Mouse (Mus musculus): ENCODE measurements around the gene Pakap. TPM values are rescaled to one million over a fixed set of nuclear protein-coding genes. Genes with fewer than 3 reads are reported as not detected.

Gene Pakap
- polyA plus RNA-seq, 1 experiment from 2014 or later, result 25.7 TPM

GRCm38 (mm10) chr4:57866990-57867389 is 299.0 kb downstream of the Pakap start:
- ATAC-seq (ENCODE audit: insufficient read depth, low FRiP score), result no peak
- 62% methylated on average over 9 of the region's 9 CpGs for WGBS

GRCm38 (mm10) chr4:57867454-57867853 is 299.5 kb downstream of the Pakap start:
- H3K4me3 ChIP-seq (replicated peaks; ENCODE audit: low read length), result no peak overlapping the region
- no peak overlapping the region for H3K27ac ChIP-seq (ENCODE audit: low read length)
- no peak for ATAC-seq (ENCODE audit: insufficient read depth, low FRiP score)
- H3K9ac ChIP-seq (ENCODE audit: low read length), result no peak overlapping the region
- no peaks in the 10 kb centered on the region for H3K36me3 ChIP-seq (ENCODE audit: control insufficient read depth, insufficient read depth, low read length)
- H3K9me3 ChIP-seq (replicated peaks; ENCODE audit: control insufficient read depth, low read length), result no peaks in the 10 kb centered on the region
- H3K27me3 ChIP-seq (ENCODE audit: control insufficient read depth, insufficient read depth, low read length), result no peaks in the 10 kb centered on the region
- H3K4me1 ChIP-seq (ENCODE audit: control insufficient read depth, insufficient read depth, low read length), result no peaks in the 10 kb centered on the region; the same call in 1 of the 2 replicates
- no peak overlapping the region for H3K4me2 ChIP-seq (ENCODE audit: low read depth, low read length)
- WGBS, result 51% methylated on average over 10 of the region's 10 CpGs

More at GRCm38 (mm10) chr4:57866990-57867389, 299.0 kb downstream of the Pakap start:
- no peaks in the 10 kb centered on the region for H3K9me3 ChIP-seq (replicated peaks; ENCODE audit: control insufficient read depth, low read length)
- no peak overlapping the region for H3K4me3 ChIP-seq (replicated peaks; ENCODE audit: low read length)
- H3K9ac ChIP-seq (ENCODE audit: low read length), result no peak overlapping the region
- no peaks in the 10 kb centered on the region for H3K27me3 ChIP-seq (ENCODE audit: control insufficient read depth, insufficient read depth, low read length)
- H3K36me3 ChIP-seq (ENCODE audit: control insufficient read depth, insufficient read depth, low read length), result no peaks in the 10 kb centered on the region
- no peak overlapping the region for H3K27ac ChIP-seq (ENCODE audit: low read length)
- H3K4me1 ChIP-seq (ENCODE audit: control insufficient read depth, insufficient read depth, low read length), result peaks cover 3% of the 10 kb centered on the region
- no peak overlapping the region for H3K4me2 ChIP-seq (ENCODE audit: low read depth, low read length)

GRCm38 (mm10) chr4:57879137-57879536 is 311.2 kb downstream of the Pakap start:
- 93% methylated on average over 5 of the region's 5 CpGs for WGBS
- no peaks in the 10 kb centered on the region for H3K27me3 ChIP-seq (ENCODE audit: control insufficient read depth, insufficient read depth, low read length)

GRCm38 (mm10) chr4:57879804-57880357 is 311.9 kb downstream of the Pakap start:
- WGBS, result 16% methylated on average over 6 of the region's 6 CpGs
- Histone ChIP-seq H3K4me3 (replicated peaks; ENCODE audit: low read length) (no peak overlapping the region), H3K4me2 (ENCODE audit: low read depth, low read length) (no peak overlapping the region), H3K36me3 (ENCODE audit: control insufficient read depth, insufficient read depth, low read length) (no peaks in the 10 kb centered on the region), H3K9me3 (replicated peaks; ENCODE audit: control insufficient read depth, low read length) (no peaks in the 10 kb centered on the region), H3K4me1 (ENCODE audit: control insufficient read depth, insufficient read depth, low read length) (peaks cover 7% of the 10 kb centered on the region; the same call in 1 of the 2 replicates), H3K9ac (ENCODE audit: low read length) (no peak overlapping the region), H3K27ac (ENCODE audit: low read length) (no peak overlapping the region), H3K27me3 (ENCODE audit: control insufficient read depth, insufficient read depth, low read length) (no peaks in the 10 kb centered on the region)
- peak; percentile 40 for ATAC-seq (ENCODE audit: insufficient read depth, low FRiP score)

More at GRCm38 (mm10) chr4:57879137-57879536, 311.2 kb downstream of the Pakap start:
- Histone ChIP-seq H3K9me3 (replicated peaks; ENCODE audit: control insufficient read depth, low read length) (no peaks in the 10 kb centered on the region), H3K4me1 (ENCODE audit: control insufficient read depth, insufficient read depth, low read length) (0 out of 2 replicates have a peak, but pooled peaks cover 7% of the 10 kb centered on the region), H3K4me3 (replicated peaks; ENCODE audit: low read length) (no peak overlapping the region), H3K27ac (ENCODE audit: low read length) (no peak overlapping the region), H3K4me2 (ENCODE audit: low read depth, low read length) (no peak overlapping the region), H3K36me3 (ENCODE audit: control insufficient read depth, insufficient read depth, low read length) (no peaks in the 10 kb centered on the region), H3K9ac (ENCODE audit: low read length) (no peak overlapping the region)
- ATAC-seq (ENCODE audit: insufficient read depth, low FRiP score), result no peak

DNA sequence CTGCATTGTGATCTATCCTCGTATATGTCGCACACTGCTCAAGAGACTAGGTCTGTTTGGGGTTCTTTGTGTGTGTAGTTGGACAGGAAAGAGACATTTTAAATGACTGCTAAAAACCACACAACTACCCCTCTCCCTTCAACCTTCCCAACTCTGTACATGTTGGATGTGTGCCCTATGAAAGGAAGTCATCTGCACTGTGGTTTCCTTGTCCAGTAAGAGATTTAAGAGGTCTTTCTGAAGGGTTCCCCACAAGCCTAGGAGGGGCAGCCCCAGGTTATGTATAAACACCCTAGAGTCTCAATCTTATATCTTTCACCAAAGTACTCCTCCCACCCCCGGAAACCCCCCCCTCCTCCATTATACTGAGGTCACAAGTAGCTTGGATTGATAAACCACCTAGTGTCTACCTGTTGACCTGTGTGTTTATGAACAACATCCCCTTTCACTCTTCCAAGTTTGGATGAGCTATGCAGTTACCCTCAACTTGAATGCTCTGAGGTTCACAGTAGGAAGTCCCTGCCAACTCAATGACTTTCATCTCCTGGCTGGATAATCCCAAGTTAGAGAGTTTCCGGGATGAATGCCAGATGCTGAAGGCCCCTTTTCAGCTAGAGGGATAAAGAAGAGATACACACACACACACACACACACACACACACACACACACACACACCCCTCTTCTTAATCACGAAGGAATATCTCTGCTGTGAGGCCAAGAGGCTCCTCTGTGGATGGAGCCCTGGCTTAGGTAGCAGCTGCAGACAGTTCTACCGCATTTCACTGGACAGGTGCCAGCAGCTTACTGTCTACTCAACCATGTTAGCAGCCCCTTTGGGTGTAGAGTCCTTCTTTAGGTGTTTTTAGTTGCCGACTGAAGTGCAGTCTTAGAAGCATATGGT is 315.8 kb downstream of the Pakap start:
- Histone ChIP-seq H3K9ac (ENCODE audit: low read length) (no peak overlapping the region), H3K4me2 (ENCODE audit: low read depth, low read length) (no peak overlapping the region), H3K27me3 (ENCODE audit: control insufficient read depth, insufficient read depth, low read length) (no peaks in the 10 kb centered on the region), H3K9me3 (replicated peaks; ENCODE audit: control insufficient read depth, low read length) (no peaks in the 10 kb centered on the region), H3K4me1 (ENCODE audit: control insufficient read depth, insufficient read depth, low read length) (peaks cover 17% of the 10 kb centered on the region), H3K36me3 (ENCODE audit: control insufficient read depth, insufficient read depth, low read length) (no peaks in the 10 kb centered on the region), H3K4me3 (replicated peaks; ENCODE audit: low read length) (no peak overlapping the region), H3K27ac (ENCODE audit: low read length) (no peak overlapping the region)
- WGBS, result 62% methylated on average over 7 of the region's 7 CpGs
- ATAC-seq (ENCODE audit: insufficient read depth, low FRiP score), result peak; percentile 48; the same call in 1 of the 2 replicates

DNA sequence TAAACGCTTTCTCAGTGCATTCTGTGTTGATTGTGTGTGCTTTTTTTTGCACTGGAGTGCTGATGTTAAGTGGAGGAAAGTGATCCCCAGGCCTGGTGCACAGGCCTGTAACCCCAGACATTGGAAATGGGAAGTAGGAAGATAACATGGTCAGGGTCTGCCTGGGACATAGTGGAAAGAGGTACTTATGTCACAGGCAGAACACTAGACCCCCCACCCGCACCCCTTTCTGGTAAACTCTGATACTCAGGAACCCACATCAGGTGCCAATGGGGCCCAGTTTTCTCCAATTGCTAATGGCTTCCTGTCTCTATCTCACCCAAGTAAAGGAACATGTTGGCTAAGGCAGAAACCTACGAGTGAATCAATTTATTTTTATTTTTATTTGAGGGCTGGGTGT is 316.5 kb downstream of the Pakap start:
- peaks cover 17% of the 10 kb centered on the region for H3K4me1 ChIP-seq (ENCODE audit: control insufficient read depth, insufficient read depth, low read length)
- H3K4me2 ChIP-seq (ENCODE audit: low read depth, low read length), result no peak overlapping the region
- H3K4me3 ChIP-seq (replicated peaks; ENCODE audit: low read length), result no peak overlapping the region
- H3K9me3 ChIP-seq (replicated peaks; ENCODE audit: control insufficient read depth, low read length), result no peaks in the 10 kb centered on the region
- ATAC-seq (ENCODE audit: insufficient read depth, low FRiP score), result no peak
- 78% methylated on average over 3 of the region's 3 CpGs for WGBS
- no peaks in the 10 kb centered on the region for H3K27me3 ChIP-seq (ENCODE audit: control insufficient read depth, insufficient read depth, low read length)
- no peaks in the 10 kb centered on the region for H3K36me3 ChIP-seq (ENCODE audit: control insufficient read depth, insufficient read depth, low read length)
- H3K9ac ChIP-seq (ENCODE audit: low read length), result no peak overlapping the region
- no peak overlapping the region for H3K27ac ChIP-seq (ENCODE audit: low read length)

- 49% methylated on average over 2 of the region's 2 CpGs for WGBS
- H3K9ac ChIP-seq (ENCODE audit: low read length), result no peak overlapping the region
These were observed 317.2 kb downstream of the Pakap start for GRCm38 (mm10) chr4:57885186-57885585.

DNA sequence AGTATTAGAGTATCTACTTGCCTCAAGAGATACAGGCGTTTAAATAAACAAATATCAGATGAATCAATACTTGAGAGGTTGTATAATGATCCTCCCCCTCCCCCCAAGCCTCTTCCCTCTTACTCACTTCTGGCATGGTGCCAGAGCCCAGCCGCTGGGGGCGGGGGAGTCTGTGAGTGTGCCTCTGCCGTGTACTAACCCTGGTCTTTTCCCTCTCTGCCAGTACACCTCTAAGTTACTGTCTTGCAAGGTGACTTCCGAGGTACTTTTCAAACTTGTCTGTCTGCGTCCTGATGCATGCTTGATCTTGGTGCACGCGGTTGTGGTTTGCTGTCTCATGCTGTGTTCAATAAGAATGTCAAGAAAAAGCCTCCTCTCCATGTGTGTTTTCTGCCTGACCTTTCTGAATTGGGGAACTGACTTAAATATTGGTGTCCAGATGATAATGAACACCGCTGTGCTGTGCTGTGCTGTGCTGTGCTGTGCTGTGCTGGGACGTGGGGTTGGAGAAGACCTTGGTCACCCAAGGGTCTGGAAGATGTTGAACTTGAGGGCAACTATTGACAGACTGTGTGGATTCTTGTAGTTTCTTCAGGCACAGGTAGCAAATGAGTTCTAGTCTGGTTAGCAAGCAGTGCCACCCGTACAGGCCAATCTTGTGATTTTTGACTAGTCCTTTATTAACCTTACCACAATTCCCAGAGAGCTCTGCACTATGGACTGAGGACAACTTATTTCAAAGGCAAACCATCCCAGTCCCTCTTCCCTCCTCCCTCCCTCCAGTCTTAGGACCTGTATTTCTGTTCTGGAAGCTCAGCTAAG is 318.3 kb downstream of the Pakap start:
- no peaks in the 10 kb centered on the region for H3K36me3 ChIP-seq (ENCODE audit: control insufficient read depth, insufficient read depth, low read length)
- H3K9me3 ChIP-seq (replicated peaks; ENCODE audit: control insufficient read depth, low read length), result no peaks in the 10 kb centered on the region
- H3K4me1 ChIP-seq (ENCODE audit: control insufficient read depth, insufficient read depth, low read length), result peaks cover 17% of the 10 kb centered on the region
- ATAC-seq (ENCODE audit: insufficient read depth, low FRiP score), result no peak
- WGBS, result 45% methylated on average over 11 of the region's 11 CpGs
- H3K27me3 ChIP-seq (ENCODE audit: control insufficient read depth, insufficient read depth, low read length), result no peaks in the 10 kb centered on the region
- H3K9ac ChIP-seq (ENCODE audit: low read length), result no peak overlapping the region
- H3K4me3 ChIP-seq (replicated peaks; ENCODE audit: low read length), result no peak overlapping the region
- no peak overlapping the region for H3K27ac ChIP-seq (ENCODE audit: low read length)
- H3K4me2 ChIP-seq (ENCODE audit: low read depth, low read length), result no peak overlapping the region

More at GRCm38 (mm10) chr4:57885186-57885585, 317.2 kb downstream of the Pakap start:
- Histone ChIP-seq H3K27me3 (ENCODE audit: control insufficient read depth, insufficient read depth, low read length) (no peaks in the 10 kb centered on the region), H3K4me3 (replicated peaks; ENCODE audit: low read length) (no peak overlapping the region), H3K4me1 (ENCODE audit: control insufficient read depth, insufficient read depth, low read length) (peaks cover 17% of the 10 kb centered on the region), H3K9me3 (replicated peaks; ENCODE audit: control insufficient read depth, low read length) (no peaks in the 10 kb centered on the region), H3K4me2 (ENCODE audit: low read depth, low read length) (no peak overlapping the region), H3K27ac (ENCODE audit: low read length) (no peak overlapping the region), H3K36me3 (ENCODE audit: control insufficient read depth, insufficient read depth, low read length) (no peaks in the 10 kb centered on the region)
- no peak for ATAC-seq (ENCODE audit: insufficient read depth, low FRiP score)

Data from stomach, embryonic 16.5 days (tissue).